Mouse (Mus musculus): ENCODE measurements around the gene Hoxd3. TPM values are rescaled to one million over a fixed set of nuclear protein-coding genes. Genes with fewer than 3 reads are reported as not detected.
A peak's percentile ranks its signal among the peaks of the same experiment; 100 is the strongest.

The Hoxd3 gene
- polyA plus RNA-seq, 1 experiment from 2014 or later = 3.2 TPM

GRCm38 (mm10) chr2:74741252-74741978 lies 29.7 kb downstream of the Hoxd3 start:
- no peak overlapping the region for H3K4me2 ChIP-seq (replicated peaks; ENCODE audit: low read depth)
- no peaks in the 10 kb centered on the region for H3K4me1 ChIP-seq (replicated peaks; ENCODE audit: control insufficient read depth, insufficient read depth, low read length)
- H3K9me3 ChIP-seq (ENCODE audit: control insufficient read depth) = no peaks in the 10 kb centered on the region
- no peak overlapping the region for H3K27ac ChIP-seq (ENCODE audit: low read depth, low read length)
- peaks cover 83% of the 10 kb centered on the region for H3K27me3 ChIP-seq (replicated peaks; ENCODE audit: control insufficient read depth, insufficient read depth, low read length)
- no peaks in the 10 kb centered on the region for H3K36me3 ChIP-seq (ENCODE audit: control insufficient read depth, insufficient read depth)
- WGBS = 50% methylated on average over 2 of the region's 3 CpGs
- no peak overlapping the region for H3K9ac ChIP-seq (ENCODE audit: low read depth, low read length)
- H3K4me3 ChIP-seq (ENCODE audit: low read depth, low read length) = no peak overlapping the region
- no peak for ATAC-seq
- no peak for TF ChIP-seq CTCF (IDR thresholded peaks at IDR 0.05; ENCODE audit: low read depth)

GRCm38 (mm10) chr2:74741979-74742277 lies 30.2 kb downstream of the Hoxd3 start:
- H3K27me3 ChIP-seq (replicated peaks; ENCODE audit: control insufficient read depth, insufficient read depth, low read length) = peaks cover 83% of the 10 kb centered on the region
- H3K4me3 ChIP-seq (ENCODE audit: low read depth, low read length) = no peak overlapping the region
- no peaks in the 10 kb centered on the region for H3K9me3 ChIP-seq (ENCODE audit: control insufficient read depth)
- no peaks in the 10 kb centered on the region for H3K4me1 ChIP-seq (replicated peaks; ENCODE audit: control insufficient read depth, insufficient read depth, low read length)
- no peak for ATAC-seq
- H3K4me2 ChIP-seq (replicated peaks; ENCODE audit: low read depth) = no peak overlapping the region
- H3K36me3 ChIP-seq (ENCODE audit: control insufficient read depth, insufficient read depth) = no peaks in the 10 kb centered on the region
- H3K27ac ChIP-seq (ENCODE audit: low read depth, low read length) = no peak overlapping the region
- no peak overlapping the region for H3K9ac ChIP-seq (ENCODE audit: low read depth, low read length)
- no peak for TF ChIP-seq CTCF (IDR thresholded peaks at IDR 0.05; ENCODE audit: low read depth)

- Histone ChIP-seq H3K4me2 (replicated peaks; ENCODE audit: low read depth) (no peak overlapping the region), H3K27me3 (replicated peaks; ENCODE audit: control insufficient read depth, insufficient read depth, low read length) (peaks cover 84% of the 10 kb centered on the region), H3K27ac (ENCODE audit: low read depth, low read length) (no peak overlapping the region), H3K4me1 (replicated peaks; ENCODE audit: control insufficient read depth, insufficient read depth, low read length) (no peaks in the 10 kb centered on the region), H3K9me3 (ENCODE audit: control insufficient read depth) (no peaks in the 10 kb centered on the region), H3K9ac (ENCODE audit: low read depth, low read length) (no peak overlapping the region), H3K4me3 (ENCODE audit: low read depth, low read length) (no peak overlapping the region), H3K36me3 (ENCODE audit: control insufficient read depth, insufficient read depth) (no peaks in the 10 kb centered on the region)
- no peak for ATAC-seq
- 31% methylated on average over 6 of the region's 6 CpGs for WGBS
- TF ChIP-seq CTCF (IDR thresholded peaks at IDR 0.05; ENCODE audit: low read depth) = no peak
Measured at GRCm38 (mm10) chr2:74745540-74746297, 34.0 kb downstream of the Hoxd3 start.

- no peak for ATAC-seq
Measured at GRCm38 (mm10) chr2:74746298-74746921, 34.7 kb downstream of the Hoxd3 start.

GRCm38 (mm10) chr2:74747006-74747405 lies 35.3 kb downstream of the Hoxd3 start:
- WGBS = 20% methylated on average over 24 of the region's 24 CpGs
- no peak for ATAC-seq
- Histone ChIP-seq H3K9me3 (ENCODE audit: control insufficient read depth) (no peaks in the 10 kb centered on the region), H3K27ac (ENCODE audit: low read depth, low read length) (no peak overlapping the region), H3K4me1 (replicated peaks; ENCODE audit: control insufficient read depth, insufficient read depth, low read length) (no peaks in the 10 kb centered on the region), H3K4me2 (replicated peaks; ENCODE audit: low read depth) (peak overlapping the region; percentile 17; the same call in 1 of the 2 replicates), H3K27me3 (replicated peaks; ENCODE audit: control insufficient read depth, insufficient read depth, low read length) (peaks cover 88% of the 10 kb centered on the region), H3K4me3 (ENCODE audit: low read depth, low read length) (peak overlapping the region; percentile 16; the same call in 1 of the 2 replicates), H3K36me3 (ENCODE audit: control insufficient read depth, insufficient read depth) (no peaks in the 10 kb centered on the region), H3K9ac (ENCODE audit: low read depth, low read length) (no peak overlapping the region)
- no peak for TF ChIP-seq CTCF (IDR thresholded peaks at IDR 0.05; ENCODE audit: low read depth)

More at GRCm38 (mm10) chr2:74746298-74746921, 34.7 kb downstream of the Hoxd3 start:
- Histone ChIP-seq H3K9me3 (ENCODE audit: control insufficient read depth) (no peaks in the 10 kb centered on the region), H3K9ac (ENCODE audit: low read depth, low read length) (no peak overlapping the region), H3K4me2 (replicated peaks; ENCODE audit: low read depth) (peak overlapping the region; percentile 17), H3K27me3 (replicated peaks; ENCODE audit: control insufficient read depth, insufficient read depth, low read length) (peaks cover 88% of the 10 kb centered on the region), H3K4me1 (replicated peaks; ENCODE audit: control insufficient read depth, insufficient read depth, low read length) (no peaks in the 10 kb centered on the region), H3K27ac (ENCODE audit: low read depth, low read length) (no peak overlapping the region), H3K4me3 (ENCODE audit: low read depth, low read length) (peak overlapping the region; percentile 16), H3K36me3 (ENCODE audit: control insufficient read depth, insufficient read depth) (no peaks in the 10 kb centered on the region)
- WGBS = 26% methylated on average over 56 of the region's 58 CpGs
- TF ChIP-seq CTCF (IDR thresholded peaks at IDR 0.05; ENCODE audit: low read depth) = no peak

GRCm38 (mm10) chr2:74747661-74748141 lies 36.0 kb downstream of the Hoxd3 start:
- Histone ChIP-seq H3K9ac (ENCODE audit: low read depth, low read length) (no peak overlapping the region), H3K36me3 (ENCODE audit: control insufficient read depth, insufficient read depth) (no peaks in the 10 kb centered on the region), H3K4me3 (ENCODE audit: low read depth, low read length) (no peak overlapping the region), H3K4me2 (replicated peaks; ENCODE audit: low read depth) (no peak overlapping the region), H3K27me3 (replicated peaks; ENCODE audit: control insufficient read depth, insufficient read depth, low read length) (peaks cover 89% of the 10 kb centered on the region), H3K27ac (ENCODE audit: low read depth, low read length) (no peak overlapping the region), H3K4me1 (replicated peaks; ENCODE audit: control insufficient read depth, insufficient read depth, low read length) (no peaks in the 10 kb centered on the region), H3K9me3 (ENCODE audit: control insufficient read depth) (no peaks in the 10 kb centered on the region)
- WGBS = 53% methylated on average over 11 of the region's 11 CpGs
- TF ChIP-seq CTCF (IDR thresholded peaks at IDR 0.05; ENCODE audit: low read depth) = no peak
- ATAC-seq = no peak
